Mouse (Mus musculus) intestine, embryonic 16.5 days (tissue): ENCODE measurements around the gene Gm10961. TPM values are rescaled to one million over a fixed set of nuclear protein-coding genes. Genes with fewer than 3 reads are reported as not detected.

Source experiments
- ATAC-seq: fragments of 200-750 bp; cut with Nextera tagmentation; 2 replicates; pipeline ENCODE4 v1.8.0; 2017; ENCODE audit warnings: moderate TSS enrichment, moderate library complexity
- H3K27ac ChIP-seq: fragments of 300-500 bp; sonication (generic); 2 replicates; pipeline ENCODE4 v1.5.1; 2014; ENCODE audit warnings: mild to moderate bottlenecking, low read length
- H3K27me3 ChIP-seq: fragments of 300-500 bp; sonication (generic); replicated peaks from 2 replicates; pipeline ENCODE4 v1.6.1; 2014; ENCODE audit warnings: low read length, control low read depth, mixed read lengths; ENCODE audit not compliant: control insufficient read depth, insufficient read depth
- H3K36me3 ChIP-seq: fragments of 300-500 bp; sonication (generic); 2 replicates; pipeline ENCODE4 v1.6.1; 2014; ENCODE audit warnings: low read length, control low read depth; ENCODE audit not compliant: control insufficient read depth, insufficient read depth
- H3K4me1 ChIP-seq: fragments of 300-500 bp; sonication (generic); 2 replicates; pipeline ENCODE4 v1.6.1; 2014; ENCODE audit warnings: low read length, control low read depth, mixed read lengths; ENCODE audit not compliant: control insufficient read depth, insufficient read depth
- H3K4me2 ChIP-seq: fragments of 300-500 bp; sonication (generic); 2 replicates; pipeline ENCODE4 v1.6.1; 2014; ENCODE audit warnings: low read depth, low read length, control low read depth
- H3K4me3 ChIP-seq: fragments of 300-500 bp; sonication (generic); 2 replicates; pipeline ENCODE4 v1.5.1; 2014; ENCODE audit warnings: mild to moderate bottlenecking, low read length
- H3K9ac ChIP-seq: fragments of 300-500 bp; sonication (generic); 2 replicates; pipeline ENCODE4 v1.6.1; 2014; ENCODE audit warnings: low read depth, low read length
- H3K9me3 ChIP-seq: fragments of 300-500 bp; sonication (generic); 2 replicates; pipeline ENCODE4 v1.6.1; 2016; ENCODE audit warnings: low read length, control low read depth; ENCODE audit not compliant: control insufficient read depth
- WGBS: fragments of 180-500 bp; shearing (Covaris S2); extraction: QIAGEN DNeasy Blood & Tissue Kit; methylation state at CpG from one replicate; pipeline ENCODE4 v1.1.7; 2014; 5-methylcytosine and 5-hydroxymethylcytosine counted together
- polyA plus RNA-seq: library from polyadenylated mRNA; unstranded; fragments of >200 nt; fragmentation: Nextera tagmentation; extraction: Ambion mirVana; gene quantifications from 2 replicates; pipeline ENCODE4 v1.2.1, GENCODE M21; 2015

Gene Gm10961
- not detected in 2 replicates for polyA plus RNA-seq

DNA sequence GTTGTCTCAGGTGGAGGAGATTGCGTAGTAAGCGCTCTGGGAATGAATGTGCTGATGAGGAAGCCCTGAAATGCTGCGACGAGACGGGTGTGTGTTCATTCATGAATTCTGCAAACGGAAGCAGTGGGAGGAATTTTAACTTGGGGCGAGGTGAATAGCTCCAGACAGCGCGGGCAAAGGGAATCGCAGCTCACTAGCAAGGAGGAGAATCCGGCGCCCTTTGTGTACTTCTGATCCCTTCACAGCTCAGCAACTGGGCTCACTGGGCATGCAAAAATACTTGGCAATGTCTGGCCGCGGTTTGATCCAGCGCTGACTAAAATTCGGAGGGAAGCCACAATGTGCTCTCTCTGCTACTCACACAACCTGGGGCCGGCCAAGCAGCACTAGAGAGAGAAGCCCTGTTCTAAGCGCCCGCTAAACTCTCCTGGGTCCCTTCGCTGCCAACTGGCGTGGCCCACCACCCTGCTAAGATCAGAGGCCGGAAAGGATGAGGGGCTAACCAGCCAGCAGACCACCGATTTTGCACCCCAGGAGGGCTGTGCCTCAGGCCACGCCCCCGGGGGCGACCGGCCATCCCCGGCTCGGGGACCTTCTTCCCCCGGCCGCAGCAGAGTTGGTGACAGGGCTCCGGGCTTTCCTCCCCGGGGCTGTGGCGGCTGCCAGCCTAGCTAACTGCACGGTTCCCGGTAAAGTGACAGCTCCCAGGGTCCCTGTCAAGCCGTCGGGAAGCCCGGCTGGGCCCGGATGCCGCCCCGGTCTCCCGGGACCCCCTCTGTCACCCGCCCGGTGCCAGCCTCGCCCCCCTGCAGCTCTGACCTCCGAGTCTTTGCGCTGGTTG is at the start of gene Gm10961:
Gene Gm10961, plus strand, starts transcription at position 641 of the 841 bp plus-strand sequence.
- 0 out of 2 replicates have a peak, but pooled peaks cover 6% of the 10 kb centered on the region for H3K4me1 ChIP-seq
- H3K27me3 ChIP-seq: no peaks in the 10 kb centered on the region
- H3K27ac ChIP-seq: peak within 1 kb of the TSS; percentile 90
- ATAC-seq: peak; percentile 79
- 1% methylated on average over 48 of the region's 48 CpGs for WGBS
- H3K36me3 ChIP-seq: peaks cover 9% of the 10 kb centered on the region; the same call in 1 of the 2 replicates
- H3K9ac ChIP-seq: peak within 1 kb of the TSS; percentile 99
- H3K4me3 ChIP-seq: peak within 1 kb of the TSS; percentile 99
- peak within 1 kb of the TSS; percentile 76 for H3K4me2 ChIP-seq
- no peaks in the 10 kb centered on the region for H3K9me3 ChIP-seq

- 3% methylated on average over 18 of the region's 18 CpGs for WGBS
- no peak for ATAC-seq
- Histone ChIP-seq H3K27ac (no peak overlapping the region), H3K9ac (no peak overlapping the region), H3K36me3 (no peaks in the 10 kb centered on the region), H3K4me2 (peak overlapping the region; percentile 50), H3K4me3 (peak overlapping the region; percentile 34), H3K4me1 (peaks cover 9% of the 10 kb centered on the region; the same call in 1 of the 2 replicates), H3K9me3 (no peaks in the 10 kb centered on the region), H3K27me3 (peaks cover 76% of the 10 kb centered on the region)
Observed at GRCm38 (mm10) chr3:107582130-107582874, 48.8 kb upstream of the Gm10961 start.

GRCm38 (mm10) chr3:107582875-107583767 is 48.0 kb upstream of the Gm10961 start:
- Histone ChIP-seq H3K27ac (no peak overlapping the region), H3K36me3 (no peaks in the 10 kb centered on the region), H3K9me3 (no peaks in the 10 kb centered on the region), H3K4me1 (peaks cover 4% of the 10 kb centered on the region; the same call in 1 of the 2 replicates), H3K4me3 (peak overlapping the region; percentile 34), H3K27me3 (peaks cover 82% of the 10 kb centered on the region), H3K4me2 (peak overlapping the region; percentile 50), H3K9ac (no peak overlapping the region)
- WGBS: 1% methylated on average over 65 of the region's 65 CpGs
- ATAC-seq: no peak

DNA sequence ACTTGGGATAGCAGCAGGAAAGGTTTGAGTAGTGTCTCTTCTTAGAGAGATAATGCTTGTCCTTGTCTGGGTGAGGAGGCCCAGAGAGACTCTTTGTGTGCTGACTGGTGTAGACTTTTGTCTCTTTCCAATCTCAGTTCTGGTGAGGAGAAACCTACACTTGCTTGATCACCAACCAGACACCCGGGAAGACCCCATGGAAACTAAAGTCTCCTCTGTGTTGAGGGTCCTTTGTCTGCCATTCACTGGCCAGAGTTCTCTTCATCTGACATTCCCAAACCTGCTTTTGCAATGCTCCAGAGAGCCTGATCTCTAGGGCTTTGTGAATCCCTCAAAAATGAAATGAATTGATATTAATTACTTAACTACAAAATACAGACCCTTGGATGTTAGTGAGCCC is 47.2 kb upstream of the Gm10961 start:
- no peaks in the 10 kb centered on the region for H3K9me3 ChIP-seq
- H3K27ac ChIP-seq: no peak overlapping the region
- ATAC-seq: no peak
- no peak overlapping the region for H3K4me3 ChIP-seq
- H3K36me3 ChIP-seq: no peaks in the 10 kb centered on the region
- no peak overlapping the region for H3K9ac ChIP-seq
- H3K27me3 ChIP-seq: peaks cover 83% of the 10 kb centered on the region
- WGBS: 10% methylated on average over 1 of the region's 1 CpGs
- no peak overlapping the region for H3K4me2 ChIP-seq
- H3K4me1 ChIP-seq: peaks cover 4% of the 10 kb centered on the region; the same call in 1 of the 2 replicates

DNA sequence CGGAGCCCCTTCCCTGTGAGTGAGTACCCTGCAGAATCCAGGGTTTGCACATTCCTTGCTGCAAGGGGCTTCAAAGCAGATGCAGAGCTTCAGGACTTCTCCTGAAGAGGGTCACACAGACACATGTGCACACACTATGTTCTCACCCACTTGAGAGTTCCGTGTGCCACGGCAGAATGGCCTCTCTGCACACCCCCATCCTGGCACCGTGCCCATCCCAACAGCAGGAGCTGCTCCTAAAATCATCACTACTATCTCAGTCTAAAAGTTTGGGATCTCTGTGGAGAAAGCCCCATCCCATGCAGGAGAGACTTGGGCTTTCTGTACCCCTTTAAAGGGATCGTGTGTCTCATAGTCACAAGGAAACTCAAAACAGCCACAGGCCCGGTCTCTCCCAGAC is 44.6 kb upstream of the Gm10961 start:
- H3K27me3 ChIP-seq: peaks cover 75% of the 10 kb centered on the region
- H3K4me2 ChIP-seq: no peak overlapping the region
- H3K27ac ChIP-seq: no peak overlapping the region
- no peak overlapping the region for H3K4me3 ChIP-seq
- H3K9me3 ChIP-seq: no peaks in the 10 kb centered on the region
- no peak overlapping the region for H3K9ac ChIP-seq
- no peak for ATAC-seq
- no peaks in the 10 kb centered on the region for H3K36me3 ChIP-seq
- WGBS: 69% methylated on average over 6 of the region's 6 CpGs
- peaks cover 4% of the 10 kb centered on the region; the same call in 1 of the 2 replicates for H3K4me1 ChIP-seq

DNA sequence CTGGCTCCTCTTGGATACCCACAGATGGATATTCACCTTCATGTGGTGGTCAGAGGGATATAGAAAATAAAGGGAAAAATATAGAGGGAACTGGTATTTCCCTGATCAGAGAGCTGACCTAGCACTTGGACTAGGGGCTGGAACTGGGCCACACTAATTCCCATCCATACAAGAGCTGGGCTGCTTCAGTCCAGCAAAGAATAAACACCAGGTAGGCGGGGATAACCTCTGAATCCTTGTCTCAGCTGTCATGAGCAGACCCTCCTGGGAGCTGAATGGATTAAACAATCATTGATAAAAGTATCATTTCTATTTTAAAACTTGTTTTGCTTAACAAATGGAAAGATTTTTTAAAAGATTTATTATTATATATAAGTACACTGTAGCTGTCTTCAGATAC is 39.5 kb upstream of the Gm10961 start:
- Histone ChIP-seq H3K4me2 (no peak overlapping the region), H3K27ac (no peak overlapping the region), H3K9ac (no peak overlapping the region), H3K9me3 (no peaks in the 10 kb centered on the region), H3K27me3 (peaks cover 72% of the 10 kb centered on the region), H3K36me3 (no peaks in the 10 kb centered on the region), H3K4me1 (peaks cover 11% of the 10 kb centered on the region), H3K4me3 (no peak overlapping the region)
- ATAC-seq: no peak
- 34% methylated on average over 1 of the region's 1 CpGs for WGBS

GRCm38 (mm10) chr3:107593632-107594031 is 37.5 kb upstream of the Gm10961 start:
- H3K9ac ChIP-seq: no peak overlapping the region
- H3K4me3 ChIP-seq: no peak overlapping the region
- 35% methylated on average over 2 of the region's 2 CpGs for WGBS
- ATAC-seq: no peak
- H3K9me3 ChIP-seq: no peaks in the 10 kb centered on the region
- H3K36me3 ChIP-seq: no peaks in the 10 kb centered on the region
- H3K4me2 ChIP-seq: no peak overlapping the region
- H3K4me1 ChIP-seq: peaks cover 12% of the 10 kb centered on the region
- H3K27me3 ChIP-seq: peaks cover 71% of the 10 kb centered on the region
- no peak overlapping the region for H3K27ac ChIP-seq

GRCm38 (mm10) chr3:107594662-107595263 is 36.4 kb upstream of the Gm10961 start, which contains the start of gene Alx3:
Gene Alx3 (plus strand): TSS chr3:107595031.
- Histone ChIP-seq H3K9me3 (no peaks in the 10 kb centered on the region), H3K4me1 (peaks cover 12% of the 10 kb centered on the region), H3K4me3 (peak within 1 kb of the TSS; percentile 35), H3K36me3 (no peaks in the 10 kb centered on the region), H3K4me2 (peak within 1 kb of the TSS; percentile 55), H3K27ac (no peak within 1 kb of the TSS), H3K27me3 (peaks cover 73% of the 10 kb centered on the region), H3K9ac (peak within 1 kb of the TSS; percentile 9; the same call in 1 of the 2 replicates)
- WGBS: 1% methylated on average over 25 of the region's 46 CpGs
- ATAC-seq: peak; percentile 29; the same call in 1 of the 2 replicates
